Mouse (Mus musculus): Measurements from ENCODE around the gene Batf. TPM values are rescaled to one million over a fixed set of nuclear protein-coding genes. Genes with fewer than 3 reads are reported as not detected.
"Not testable (repeated sequence)": the region's sequence is repeated elsewhere in the genome, so short reads cannot be mapped to it uniquely, and the experiment has no call there.

The Batf gene
- polyA plus RNA-seq, 1 experiment from 2014 or later: 0.95 TPM

DNA sequence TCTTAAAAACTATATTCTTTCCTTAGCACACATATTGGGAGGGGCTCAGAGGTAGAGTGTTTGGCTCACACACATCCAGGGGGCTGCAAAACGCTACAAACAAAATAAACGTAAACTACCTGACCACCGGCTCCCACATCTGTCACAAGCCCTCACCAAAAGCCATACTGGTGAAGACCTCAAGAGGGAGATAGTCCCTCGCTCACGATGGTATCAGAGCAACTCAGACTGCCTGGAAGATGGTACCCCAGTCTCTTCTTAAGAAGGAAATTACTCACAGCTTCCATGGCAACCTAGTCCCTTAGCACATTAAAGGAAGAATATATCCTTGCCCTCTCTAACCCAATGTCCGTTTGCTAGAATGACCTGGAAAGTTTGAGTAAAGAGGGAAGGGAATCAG, 1.4 kb downstream of the Batf start:
- Histone ChIP-seq H3K27me3 (replicated peaks) (no peaks in the 10 kb centered on the region), H3K36me3 (no peaks in the 10 kb centered on the region), H3K27ac (no peak overlapping the region), H3K4me1 (no peaks in the 10 kb centered on the region), H3K4me3 (no peak overlapping the region), H3K9me3 (no peaks in the 10 kb centered on the region), H3K4me2 (replicated peaks) (no peak overlapping the region), H3K9ac (no peak overlapping the region)
- WGBS: 73% methylated on average over 6 of the region's 6 CpGs
- ATAC-seq (ENCODE audit: low FRiP score, low read depth): no peak

DNA sequence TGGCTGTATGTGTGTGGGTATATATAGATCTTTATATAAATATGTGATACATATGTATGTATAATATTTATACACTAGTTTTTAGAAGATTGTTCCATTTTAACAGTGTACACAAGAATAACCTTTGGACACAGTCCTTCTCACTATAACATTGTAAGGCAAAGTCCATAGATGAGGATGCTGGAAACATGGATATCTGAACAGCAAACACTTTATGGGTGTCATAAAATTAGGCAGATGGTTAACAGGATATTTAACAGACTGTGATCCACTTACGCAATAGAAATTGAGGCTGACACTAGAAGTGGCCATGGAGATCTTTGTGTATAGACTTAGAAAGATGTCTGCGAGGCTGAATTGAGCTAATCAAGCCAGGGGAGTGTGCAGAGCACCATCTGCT, 9.3 kb downstream of the Batf start:
- no peak overlapping the region for H3K4me3 ChIP-seq
- no peak for ATAC-seq (ENCODE audit: low FRiP score, low read depth)
- H3K27ac ChIP-seq: no peak overlapping the region
- WGBS: 90% methylated on average over 2 of the region's 2 CpGs
- no peak overlapping the region for H3K4me2 ChIP-seq (replicated peaks)
- no peaks in the 10 kb centered on the region for H3K4me1 ChIP-seq
- no peaks in the 10 kb centered on the region for H3K27me3 ChIP-seq (replicated peaks)
- no peaks in the 10 kb centered on the region for H3K9me3 ChIP-seq
- H3K9ac ChIP-seq: no peak overlapping the region
- no peaks in the 10 kb centered on the region for H3K36me3 ChIP-seq

DNA sequence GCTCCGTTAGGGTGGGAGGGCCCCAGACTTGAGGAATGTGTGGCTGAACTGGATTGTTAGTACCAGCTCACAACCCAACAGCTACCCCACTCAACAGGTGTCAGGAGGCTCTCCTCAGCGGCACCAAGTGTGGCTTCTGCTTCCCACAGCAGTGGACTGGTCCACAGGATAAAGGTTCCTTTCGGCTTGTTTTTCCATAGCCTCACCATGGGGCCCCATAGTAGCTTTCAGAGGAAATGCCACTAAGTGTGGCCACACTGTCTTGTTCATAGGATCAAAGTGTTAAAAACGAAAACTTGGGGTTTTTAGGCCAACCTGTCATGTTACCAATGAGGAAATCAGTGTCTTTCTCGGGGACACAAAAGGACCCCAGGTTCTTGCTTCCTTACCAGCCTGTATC, 10.0 kb downstream of the Batf start:
- no peaks in the 10 kb centered on the region for H3K4me1 ChIP-seq
- no peak overlapping the region for H3K4me2 ChIP-seq (replicated peaks)
- H3K9me3 ChIP-seq: no peaks in the 10 kb centered on the region
- 80% methylated on average over 5 of the region's 5 CpGs for WGBS
- no peak for ATAC-seq (ENCODE audit: low FRiP score, low read depth)
- no peaks in the 10 kb centered on the region for H3K36me3 ChIP-seq
- H3K27me3 ChIP-seq (replicated peaks): no peaks in the 10 kb centered on the region
- no peak overlapping the region for H3K27ac ChIP-seq
- H3K4me3 ChIP-seq: no peak overlapping the region
- H3K9ac ChIP-seq: no peak overlapping the region

DNA sequence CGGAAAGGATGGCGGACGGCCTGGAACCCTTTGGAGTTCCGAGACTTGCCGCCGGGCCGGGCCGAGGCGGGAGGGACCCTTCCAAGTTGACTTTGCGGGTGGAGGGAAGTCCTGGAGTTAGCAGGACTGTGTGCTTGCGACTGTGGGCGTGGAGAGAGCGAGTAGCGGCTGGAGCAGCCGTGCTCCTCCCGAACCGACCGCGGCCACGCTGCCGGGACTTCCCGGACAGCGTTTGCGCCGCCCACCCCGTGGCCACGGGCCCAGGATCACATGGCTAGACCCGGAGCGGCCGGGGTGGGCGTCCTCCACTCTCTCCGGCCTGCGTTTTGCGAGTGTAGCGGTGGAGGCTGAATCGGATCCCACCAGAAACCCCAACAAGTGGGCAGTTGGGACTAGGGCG, 11.7 kb downstream of the Batf start:
- H3K27me3 ChIP-seq (replicated peaks); H3K9me3 ChIP-seq; H3K4me1 ChIP-seq; H3K9ac ChIP-seq; H3K36me3 ChIP-seq; H3K27ac ChIP-seq; H3K4me3 ChIP-seq: not testable (repeated sequence)
- H3K4me2 ChIP-seq (replicated peaks): 0 out of 2 replicates have a peak overlapping the region, but pooled peaks have one; percentile 34
- peak; percentile 61 for ATAC-seq (ENCODE audit: low FRiP score, low read depth)
- 32% methylated on average over 14 of the region's 37 CpGs for WGBS

DNA sequence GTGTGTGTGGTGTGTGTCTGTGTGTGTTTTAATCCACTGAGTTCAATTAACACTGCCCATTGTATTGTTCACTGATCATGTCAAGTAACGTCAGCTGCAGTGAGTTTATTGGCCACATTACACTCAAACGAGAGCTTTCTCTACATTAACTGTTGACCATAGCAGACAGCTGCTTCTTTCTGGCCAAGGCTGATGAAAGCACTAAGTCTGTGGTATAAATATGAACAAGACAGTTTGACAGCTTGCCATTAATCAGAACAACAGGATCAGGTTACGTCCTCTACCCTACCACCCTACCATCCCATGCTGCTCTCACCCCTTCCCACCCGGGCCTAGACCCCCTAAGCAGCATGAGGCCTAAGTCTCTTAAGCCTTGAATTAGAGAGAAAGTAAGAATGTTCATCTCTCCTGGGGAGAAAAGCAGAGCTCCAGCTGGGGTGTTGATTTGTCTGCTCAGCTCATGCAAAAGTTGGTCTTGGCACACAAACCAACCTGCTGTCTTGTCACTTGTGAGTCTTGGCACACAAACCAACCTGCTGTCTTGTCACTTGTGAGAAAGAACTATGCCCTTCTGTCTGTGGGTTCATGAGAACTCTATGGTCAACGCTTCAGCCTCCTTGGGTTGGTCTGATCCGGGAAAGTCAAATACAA, 13.8 kb downstream of the Batf start:
- H3K4me1 ChIP-seq: 0 out of 2 replicates have a peak, but pooled peaks cover 4% of the 10 kb centered on the region
- no peak overlapping the region for H3K9ac ChIP-seq
- H3K36me3 ChIP-seq: no peaks in the 10 kb centered on the region
- H3K9me3 ChIP-seq: no peaks in the 10 kb centered on the region
- 72% methylated on average over 6 of the region's 6 CpGs for WGBS
- H3K27ac ChIP-seq: no peak overlapping the region
- H3K4me2 ChIP-seq (replicated peaks): no peak overlapping the region
- H3K4me3 ChIP-seq: no peak overlapping the region
- ATAC-seq (ENCODE audit: low FRiP score, low read depth): no peak
- H3K27me3 ChIP-seq (replicated peaks): peaks cover 3% of the 10 kb centered on the region; the same call in 1 of the 2 replicates

DNA sequence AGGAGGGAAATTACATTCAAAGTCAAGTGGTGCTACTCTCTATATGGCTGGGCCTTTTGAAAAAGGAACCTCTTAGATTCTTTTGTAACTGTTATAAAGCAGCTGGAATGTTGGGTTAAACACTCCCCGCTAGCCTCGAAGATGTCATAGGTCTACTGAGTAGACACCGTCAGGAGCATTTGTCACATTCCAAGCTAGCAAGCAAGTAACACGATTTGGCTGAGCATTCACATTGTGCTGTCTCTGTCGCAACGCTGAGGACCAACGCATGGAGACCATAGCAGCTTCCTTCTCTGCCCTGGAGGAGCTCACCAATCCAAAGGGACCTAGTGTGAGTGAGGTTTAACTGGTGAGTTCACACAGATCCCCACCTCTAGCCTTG, 14.4 kb downstream of the Batf start:
- Histone ChIP-seq H3K4me3 (no peak overlapping the region), H3K9me3 (no peaks in the 10 kb centered on the region), H3K9ac (no peak overlapping the region), H3K4me2 (replicated peaks) (no peak overlapping the region), H3K27me3 (replicated peaks) (peaks cover 6% of the 10 kb centered on the region; the same call in 1 of the 2 replicates), H3K36me3 (no peaks in the 10 kb centered on the region), H3K27ac (no peak overlapping the region), H3K4me1 (0 out of 2 replicates have a peak, but pooled peaks cover 9% of the 10 kb centered on the region)
- no peak for ATAC-seq (ENCODE audit: low FRiP score, low read depth)
- WGBS: 88% methylated on average over 7 of the region's 7 CpGs

DNA sequence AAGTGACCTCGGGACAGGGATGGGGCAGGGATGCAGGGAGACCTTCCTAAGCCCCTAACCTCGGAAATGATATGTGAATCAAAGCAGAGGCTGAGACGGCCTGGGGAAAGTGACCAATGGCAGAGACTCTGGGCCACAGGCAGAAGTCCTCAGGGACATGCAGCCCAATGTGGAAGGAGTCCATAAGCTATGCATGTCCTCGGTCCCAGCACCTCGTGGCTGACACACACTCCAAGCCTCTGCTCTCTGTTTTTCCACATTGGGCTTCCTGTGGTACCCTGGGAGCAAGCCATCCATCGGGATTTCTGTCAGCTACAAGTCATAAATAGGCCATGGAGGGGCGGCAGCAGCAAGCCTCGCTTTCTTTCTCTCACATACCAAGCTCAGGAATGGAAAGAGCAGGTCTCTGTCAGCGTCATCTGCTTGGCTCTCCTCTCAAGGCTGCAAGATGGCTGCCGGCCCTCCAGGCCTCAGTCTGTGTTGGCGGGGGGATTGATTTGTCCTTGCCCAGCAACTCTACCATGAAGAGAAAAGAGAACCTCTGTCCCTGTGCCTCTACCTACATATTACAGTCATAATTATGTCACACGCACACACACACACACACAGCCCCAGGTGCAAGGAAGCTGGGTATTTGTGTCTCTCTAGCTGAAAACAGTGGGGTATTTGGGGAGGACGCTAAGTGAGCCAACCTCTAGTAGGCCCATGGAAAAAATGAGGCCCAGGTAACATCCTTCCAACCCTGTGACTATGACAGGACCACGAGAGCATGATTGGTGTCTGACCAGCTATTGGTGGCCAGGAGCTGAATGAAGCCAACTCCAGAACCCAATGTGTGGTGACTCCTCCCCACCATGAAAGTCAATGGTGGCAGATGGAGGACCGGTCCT, 15.9 kb downstream of the Batf start:
- Histone ChIP-seq H3K36me3 (no peaks in the 10 kb centered on the region), H3K4me2 (replicated peaks) (no peak overlapping the region), H3K27me3 (replicated peaks) (peaks cover 6% of the 10 kb centered on the region; the same call in 1 of the 2 replicates), H3K4me3 (no peak overlapping the region), H3K27ac (no peak overlapping the region), H3K9ac (no peak overlapping the region), H3K4me1 (0 out of 2 replicates have a peak, but pooled peaks cover 11% of the 10 kb centered on the region), H3K9me3 (no peaks in the 10 kb centered on the region)
- 80% methylated on average over 15 of the region's 15 CpGs for WGBS
- ATAC-seq (ENCODE audit: low FRiP score, low read depth): no peak

DNA sequence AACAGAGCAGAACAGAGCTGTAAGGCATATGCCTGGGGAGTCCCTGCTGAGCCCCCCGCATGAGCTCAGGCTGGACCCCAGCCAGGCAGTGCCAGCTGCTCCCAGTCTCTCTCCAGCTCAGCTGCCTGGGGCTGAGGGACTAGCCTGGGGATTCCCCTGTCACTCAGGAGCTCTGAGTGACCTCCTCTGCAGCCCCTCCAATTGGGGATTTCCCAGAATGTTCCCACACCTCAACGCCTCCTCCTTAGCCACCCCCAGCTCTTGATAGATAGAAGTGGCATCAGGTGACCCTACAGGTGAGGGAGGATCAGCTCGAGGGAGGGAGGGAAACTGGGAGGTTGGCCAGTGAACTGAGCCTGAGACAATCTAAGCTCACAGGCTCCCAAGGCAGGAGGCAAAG, 17.0 kb downstream of the Batf start:
- Histone ChIP-seq H3K4me3 (no peak overlapping the region), H3K4me1 (0 out of 2 replicates have a peak, but pooled peaks cover 11% of the 10 kb centered on the region), H3K9me3 (no peaks in the 10 kb centered on the region), H3K27me3 (replicated peaks) (peaks cover 6% of the 10 kb centered on the region; the same call in 1 of the 2 replicates), H3K4me2 (replicated peaks) (no peak overlapping the region), H3K9ac (no peak overlapping the region), H3K27ac (no peak overlapping the region), H3K36me3 (no peaks in the 10 kb centered on the region)
- WGBS: 84% methylated on average over 3 of the region's 3 CpGs
- no peak for ATAC-seq (ENCODE audit: low FRiP score, low read depth)

DNA sequence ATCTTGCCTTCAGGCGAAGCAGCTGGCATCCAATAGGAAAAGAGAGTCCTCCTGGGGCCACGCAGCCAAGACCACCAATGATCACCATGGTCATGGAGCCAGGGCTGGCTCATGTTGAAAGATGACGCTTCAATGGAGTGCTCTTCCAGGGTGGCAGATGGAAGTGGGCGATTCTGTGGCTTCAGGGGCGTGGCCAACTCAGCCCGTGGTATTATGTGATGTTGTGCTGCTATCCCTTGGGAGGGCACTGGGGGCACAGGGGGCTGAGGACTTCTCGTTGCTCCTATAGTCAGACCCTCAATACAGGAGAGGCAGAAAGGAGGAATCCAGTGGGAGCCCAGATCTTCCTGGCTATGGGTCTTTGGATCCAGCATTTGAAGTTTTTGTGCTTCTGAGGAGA, 18.1 kb downstream of the Batf start:
- WGBS: 69% methylated on average over 7 of the region's 7 CpGs
- Histone ChIP-seq H3K4me2 (replicated peaks) (peak overlapping the region; percentile 60; the same call in 1 of the 2 replicates), H3K4me3 (no peak overlapping the region), H3K9me3 (no peaks in the 10 kb centered on the region), H3K27me3 (replicated peaks) (peaks cover 6% of the 10 kb centered on the region; the same call in 1 of the 2 replicates), H3K27ac (no peak overlapping the region), H3K4me1 (0 out of 2 replicates have a peak, but pooled peaks cover 11% of the 10 kb centered on the region), H3K36me3 (no peaks in the 10 kb centered on the region), H3K9ac (no peak overlapping the region)
- no peak for ATAC-seq (ENCODE audit: low FRiP score, low read depth)

DNA sequence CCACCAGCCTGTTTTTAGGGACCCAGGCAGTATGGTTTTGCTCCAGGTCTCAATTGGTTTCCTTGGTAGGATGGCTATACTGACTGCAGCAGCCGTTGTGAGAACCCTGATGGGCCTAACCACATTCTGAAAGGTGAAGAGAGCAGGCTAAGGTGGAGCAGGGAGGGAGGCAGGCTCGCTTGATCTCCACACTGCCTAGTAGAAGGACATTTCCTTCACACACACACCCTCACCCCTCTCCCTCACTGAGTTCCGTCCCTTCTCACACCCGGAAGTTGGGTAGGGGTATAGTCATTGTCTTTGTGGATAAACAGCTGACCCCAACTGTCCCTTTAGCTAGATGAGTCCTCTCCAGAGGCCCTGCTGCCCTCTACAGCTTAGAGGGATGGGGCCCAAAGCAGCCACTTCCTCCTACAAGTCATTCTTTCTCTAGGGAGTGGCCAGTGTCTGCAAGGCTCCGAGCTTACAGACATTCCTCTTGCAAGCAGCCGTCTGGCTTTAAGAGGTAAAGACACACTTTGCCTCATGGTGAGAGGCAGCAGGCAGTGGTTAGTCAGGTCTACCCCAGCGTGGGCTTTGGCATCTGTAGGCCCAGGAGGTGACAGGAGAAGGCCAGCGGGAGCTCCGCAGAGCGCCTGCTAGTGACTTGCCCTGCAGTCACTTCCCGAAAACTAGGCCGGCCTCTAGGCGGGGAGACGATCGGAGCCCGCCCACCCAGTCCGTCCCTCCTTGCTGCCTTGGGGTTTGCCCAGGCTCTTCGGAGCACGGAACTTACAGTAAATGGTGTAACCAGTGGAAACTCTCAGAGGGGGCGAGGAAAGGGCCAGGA, 18.7 kb downstream of the Batf start:
- Histone ChIP-seq H3K27ac (no peak overlapping the region), H3K9me3 (no peaks in the 10 kb centered on the region), H3K4me2 (replicated peaks) (peak overlapping the region; percentile 60), H3K9ac (peak overlapping the region; percentile 27), H3K27me3 (replicated peaks) (peaks cover 6% of the 10 kb centered on the region; the same call in 1 of the 2 replicates), H3K36me3 (no peaks in the 10 kb centered on the region), H3K4me1 (0 out of 2 replicates have a peak, but pooled peaks cover 11% of the 10 kb centered on the region), H3K4me3 (peak overlapping the region; percentile 18)
- WGBS: 12% methylated on average over 20 of the region's 20 CpGs
- ATAC-seq (ENCODE audit: low FRiP score, low read depth): no peak

DNA sequence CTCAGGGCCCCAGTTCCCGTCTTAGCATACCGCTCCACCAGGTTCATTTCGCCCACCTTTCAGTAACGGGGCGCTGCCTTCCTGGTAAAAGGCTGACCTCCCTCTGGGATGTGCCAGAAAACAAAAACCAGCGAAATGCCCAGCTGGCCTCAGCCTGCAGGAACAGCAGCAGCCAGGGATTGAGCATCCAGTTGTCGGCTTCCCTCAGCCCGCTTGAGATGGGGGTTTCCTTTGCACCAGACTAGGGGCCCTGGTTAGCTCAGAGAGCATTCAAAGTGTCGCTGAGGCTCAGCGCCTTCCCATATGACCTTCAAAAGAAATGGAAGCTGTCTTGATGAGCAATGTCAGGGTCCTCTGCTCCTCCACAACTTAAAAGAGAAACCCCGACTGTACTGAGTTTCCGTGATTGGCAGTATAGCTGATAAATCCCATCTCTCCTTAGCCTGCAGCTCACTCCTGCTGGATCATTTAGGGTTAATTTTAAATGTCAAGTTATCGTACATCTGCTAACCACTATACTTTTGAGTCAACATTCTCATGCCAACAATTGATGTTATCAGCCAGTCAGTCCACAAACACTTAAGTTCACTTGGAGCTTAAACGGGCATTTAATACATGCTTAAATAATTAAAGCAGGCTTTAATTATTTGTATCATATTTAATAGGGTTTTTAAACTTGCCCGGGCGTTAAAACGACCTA, 19.5 kb downstream of the Batf start:
- H3K4me3 ChIP-seq: peak overlapping the region; percentile 18
- H3K27ac ChIP-seq: no peak overlapping the region
- no peaks in the 10 kb centered on the region for H3K36me3 ChIP-seq
- H3K4me1 ChIP-seq: 0 out of 2 replicates have a peak, but pooled peaks cover 11% of the 10 kb centered on the region
- peak overlapping the region; percentile 60 for H3K4me2 ChIP-seq (replicated peaks)
- H3K9me3 ChIP-seq: no peaks in the 10 kb centered on the region
- no peak for ATAC-seq (ENCODE audit: low FRiP score, low read depth)
- H3K9ac ChIP-seq: peak overlapping the region; percentile 27
- WGBS: 28% methylated on average over 17 of the region's 17 CpGs
- H3K27me3 ChIP-seq (replicated peaks): peaks cover 6% of the 10 kb centered on the region; the same call in 1 of the 2 replicates

Measured in neural tube, embryonic 12.5 days (tissue).